Mouse (Mus musculus) ES-E14 (cell line): ENCODE measurements at regions not wholly inside any gene's neighbourhood (a gene's known extent, or its start where the extent isn't known, plus 50 kb on each side); places are given as distances from the start of the nearest gene placed in this dataset.

Experiments
- DNase-seq: peaks from one replicate; pipeline ENCODE4 v3.0.0-alpha.2; 2013; ENCODE audit warnings: low read depth, low spot score
- H3K27ac ChIP-seq: 2 replicates; pipeline ENCODE4 v1.5.1; 2012; ENCODE audit warnings: low read depth, mild to moderate bottlenecking, low read length, moderate library complexity, mixed read lengths; ENCODE audit not compliant: poor library complexity, insufficient read depth, severe bottlenecking
- H3K36me3 ChIP-seq: 2 replicates; pipeline ENCODE4 v1.6.1; 2012; ENCODE audit warnings: mild to moderate bottlenecking, low read length, moderate library complexity, mixed read lengths; ENCODE audit not compliant: control insufficient read depth, poor library complexity, insufficient read depth, severe bottlenecking
- H3K4me1 ChIP-seq, 2 experiments: fragments of 150-350 bp in 1 of 2; sonication (generic) in 1 of 2; 2 replicates each; pipeline ENCODE4 v1.6.1; 2012; ENCODE audit warnings: low read length in 2 of 2, mild to moderate bottlenecking in 1 of 2, mixed read lengths in 1 of 2; ENCODE audit not compliant: control insufficient read depth in 2 of 2, insufficient read depth in 2 of 2, poor library complexity in 1 of 2
- H3K4me3 ChIP-seq, 2 experiments: fragments of 150-350 bp in 1 of 2; sonication (generic) in 1 of 2; 2 replicates each; pipeline ENCODE4 v1.5.1; 2012; ENCODE audit warnings: low read length in 2 of 2, low read depth in 1 of 2, mild to moderate bottlenecking in 1 of 2, mixed read lengths in 1 of 2; ENCODE audit not compliant: insufficient read depth in 1 of 2, poor library complexity in 1 of 2, severe bottlenecking in 1 of 2
- H3K9ac ChIP-seq: 2 replicates; pipeline ENCODE4 v1.6.1; 2012; ENCODE audit warnings: low read depth, mild to moderate bottlenecking, low read length, mixed read lengths; ENCODE audit not compliant: poor library complexity, insufficient read depth, severe bottlenecking
- H3K9me3 ChIP-seq: fragments of 150-350 bp; sonication (generic); 2 replicates; pipeline ENCODE4 v1.6.1; 2012; ENCODE audit warnings: low read depth, mild to moderate bottlenecking, low read length; ENCODE audit not compliant: control insufficient read depth, insufficient read depth
- CHD2 ChIP-seq: IDR thresholded peaks from 2 replicates; pipeline ENCODE4 v1.6.1; 2014; ENCODE audit warnings: mild to moderate bottlenecking, low read depth, low read length, inconsistent platforms
- HCFC1 ChIP-seq: IDR thresholded peaks from 2 replicates; pipeline ENCODE4 v1.6.1; 2012; ENCODE audit warnings: low read length, inconsistent platforms, borderline replicate concordance; ENCODE audit not compliant: insufficient read depth
- MAFK ChIP-seq: IDR thresholded peaks from 2 replicates; pipeline ENCODE4 v1.6.1; 2014; ENCODE audit warnings: mild to moderate bottlenecking, low read depth, low read length, inconsistent platforms; ENCODE audit not compliant: insufficient read depth
- ZC3H11A ChIP-seq: IDR thresholded peaks from 2 replicates; pipeline ENCODE4 v1.6.1; 2012; ENCODE audit warnings: low read depth, mild to moderate bottlenecking, inconsistent platforms, low read length, borderline replicate concordance
- ZNF384 ChIP-seq: IDR thresholded peaks from 2 replicates; pipeline ENCODE4 v1.6.1; 2012; ENCODE audit warnings: low read depth, low read length, inconsistent platforms
- in situ Hi-C, 2 experiments: fragments of 600-800 bp; cut with MboI; formaldehyde crosslinking; loops; one replicate each; pipeline ENCODE4 v1.15.1; 2025; ENCODE audit warnings: low sequenced_read_pairs in 2 of 2, inconsistent platforms in 1 of 2; ENCODE audit not compliant: unreplicated experiment in 2 of 2

GRCm38 (mm10) chr11:90855324-90855723 lies 167.2 kb upstream of the Tom1l1 start:
- in situ Hi-C loops, result no loop called here
- Histone ChIP-seq H3K4me3 (no peak overlapping the region), H3K4me1 (no peaks in the 10 kb centered on the region), H3K27ac (no peak overlapping the region), H3K9ac (no peak overlapping the region), H3K36me3 (no peaks in the 10 kb centered on the region), H3K9me3 (no peaks in the 10 kb centered on the region)
- DNase-seq, result no peak
- TF ChIP-seq ZNF384, result no peak
- TF ChIP-seq HCFC1, result no peak
- no peak for TF ChIP-seq ZC3H11A
- no peak for TF ChIP-seq CHD2
- TF ChIP-seq MAFK, result no peak

- no peaks in the 10 kb centered on the region for H3K9me3 ChIP-seq
- no peaks in the 10 kb centered on the region for H3K36me3 ChIP-seq
- H3K9ac ChIP-seq, result no peak overlapping the region
- no peak overlapping the region for H3K4me3 ChIP-seq
- no peak overlapping the region for H3K27ac ChIP-seq
- in situ Hi-C loops, result no loop called here
- no peak for DNase-seq
- no peaks in the 10 kb centered on the region for H3K4me1 ChIP-seq
- no peak for TF ChIP-seq ZNF384
- no peak for TF ChIP-seq CHD2
- TF ChIP-seq HCFC1, result no peak
- no peak for TF ChIP-seq MAFK
- no peak for TF ChIP-seq ZC3H11A
These were observed 163.1 kb upstream of the Tom1l1 start for GRCm38 (mm10) chr11:90851221-90851620.

GRCm38 (mm10) chr11:90844925-90845319 lies 156.8 kb upstream of the Tom1l1 start:
- H3K9me3 ChIP-seq, result no peaks in the 10 kb centered on the region
- no peak for DNase-seq

GRCm38 (mm10) chr11:90844266-90844924 lies 156.2 kb upstream of the Tom1l1 start:
- no peak for DNase-seq
- Histone ChIP-seq H3K9ac (no peak overlapping the region), H3K9me3 (no peaks in the 10 kb centered on the region), H3K4me3 (no peak overlapping the region), H3K4me1 (no peaks in the 10 kb centered on the region), H3K27ac (no peak overlapping the region), H3K36me3 (no peaks in the 10 kb centered on the region)
- no peak for TF ChIP-seq CHD2
- TF ChIP-seq MAFK, result no peak
- TF ChIP-seq ZC3H11A, result no peak
- no peak for TF ChIP-seq ZNF384
- TF ChIP-seq HCFC1, result no peak
- in situ Hi-C loops, result no loop called here

More at GRCm38 (mm10) chr11:90844925-90845319, 156.8 kb upstream of the Tom1l1 start:
- no peak for TF ChIP-seq CHD2
- TF ChIP-seq ZC3H11A, result no peak
- no peak for TF ChIP-seq ZNF384
- TF ChIP-seq MAFK, result no peak
- TF ChIP-seq HCFC1, result no peak
- in situ Hi-C loops, result no loop called here
- no peak overlapping the region for H3K4me3 ChIP-seq
- H3K9ac ChIP-seq, result no peak overlapping the region
- H3K36me3 ChIP-seq, result no peaks in the 10 kb centered on the region
- H3K4me1 ChIP-seq, result no peaks in the 10 kb centered on the region
- no peak overlapping the region for H3K27ac ChIP-seq
